Mouse (Mus musculus) liver, embryonic 15.5 days (tissue): ENCODE measurements around the gene Sct. TPM values are rescaled to one million over a fixed set of nuclear protein-coding genes. Genes with fewer than 3 reads are reported as not detected.
A peak's percentile ranks its signal among the peaks of the same experiment; 100 is the strongest.

Experiments
- ATAC-seq: fragments of 200-750 bp; cut with Nextera tagmentation; 2 replicates; pipeline ENCODE4 v1.8.0; 2017; ENCODE audit warnings: moderate number of reproducible peaks, mild to moderate bottlenecking, moderate library complexity; ENCODE audit not compliant: insufficient read depth
- H3K27ac ChIP-seq: fragments of 300-500 bp; sonication (generic); replicated peaks from 2 replicates; pipeline ENCODE4 v1.5.1; 2015; ENCODE audit warnings: mild to moderate bottlenecking, inconsistent platforms
- H3K27me3 ChIP-seq: fragments of 300-500 bp; sonication (generic); 2 replicates; pipeline ENCODE4 v1.6.1; 2015; ENCODE audit warnings: mild to moderate bottlenecking, inconsistent platforms
- H3K36me3 ChIP-seq: fragments of 300-500 bp; sonication (generic); replicated peaks from 2 replicates; pipeline ENCODE4 v1.6.1; 2015; ENCODE audit warnings: moderate library complexity, mild to moderate bottlenecking, inconsistent platforms
- H3K4me1 ChIP-seq: fragments of 300-500 bp; sonication (generic); replicated peaks from 2 replicates; pipeline ENCODE4 v1.6.1; 2015; ENCODE audit warnings: inconsistent platforms
- H3K4me2 ChIP-seq: fragments of 300-500 bp; sonication (generic); 2 replicates; pipeline ENCODE4 v1.6.1; 2015; ENCODE audit warnings: moderate library complexity, mild to moderate bottlenecking, inconsistent platforms
- H3K4me3 ChIP-seq: fragments of 300-500 bp; sonication (generic); replicated peaks from 2 replicates; pipeline ENCODE4 v1.5.1; 2015; ENCODE audit warnings: mild to moderate bottlenecking, inconsistent platforms
- H3K9ac ChIP-seq: fragments of 300-500 bp; sonication (generic); 2 replicates; pipeline ENCODE4 v1.6.1; 2015; ENCODE audit warnings: moderate library complexity, mild to moderate bottlenecking, inconsistent platforms
- H3K9me3 ChIP-seq: fragments of 300-500 bp; sonication (generic); replicated peaks from 2 replicates; pipeline ENCODE4 v1.6.1; 2016; ENCODE audit warnings: inconsistent platforms
- WGBS: fragments of 180-500 bp; shearing (Covaris S2); methylation state at CpG from one replicate; pipeline ENCODE4 v1.1.7; 2015; ENCODE audit warnings: mixed read lengths; ENCODE audit not compliant: insufficient replicate concordance; 5-methylcytosine and 5-hydroxymethylcytosine counted together
- polyA plus RNA-seq: library from polyadenylated mRNA; unstranded; fragments of >200 nt; fragmentation: Nextera tagmentation; extraction: Ambion mirVana; gene quantifications from 2 replicates; pipeline ENCODE4 v1.2.1, GENCODE M21; 2015

The Sct gene
- polyA plus RNA-seq, 1 experiment from 2014 or later, result 0.47 TPM

DNA sequence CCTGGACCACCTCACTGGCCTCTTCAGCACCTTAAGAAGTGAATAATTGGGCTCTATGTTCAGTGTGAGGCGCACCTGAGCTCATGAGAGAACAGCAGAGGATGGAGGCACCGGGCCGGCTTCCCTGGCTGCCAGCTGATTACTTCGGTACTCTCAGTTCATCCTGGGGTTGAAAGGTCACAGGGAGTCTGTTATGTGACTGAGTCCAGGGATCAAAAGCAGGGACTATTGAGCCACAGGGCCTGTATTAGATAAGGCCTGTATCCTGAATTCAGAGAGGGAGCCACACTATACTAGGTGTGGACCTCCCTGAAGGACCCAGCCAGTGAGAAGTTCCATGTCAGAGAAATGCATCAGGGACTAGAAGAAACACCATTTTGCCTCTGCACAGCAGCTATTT is 25.6 kb upstream of the Sct start:
- H3K4me3 ChIP-seq, result no peak overlapping the region
- WGBS, result 84% methylated on average over 4 of the region's 4 CpGs
- peaks cover 92% of the 10 kb centered on the region for H3K36me3 ChIP-seq
- no peak overlapping the region for H3K4me2 ChIP-seq
- H3K27me3 ChIP-seq, result no peaks in the 10 kb centered on the region
- H3K4me1 ChIP-seq, result peaks cover 4% of the 10 kb centered on the region
- no peak overlapping the region for H3K27ac ChIP-seq
- no peak for ATAC-seq
- no peaks in the 10 kb centered on the region for H3K9me3 ChIP-seq
- H3K9ac ChIP-seq, result no peak overlapping the region

DNA sequence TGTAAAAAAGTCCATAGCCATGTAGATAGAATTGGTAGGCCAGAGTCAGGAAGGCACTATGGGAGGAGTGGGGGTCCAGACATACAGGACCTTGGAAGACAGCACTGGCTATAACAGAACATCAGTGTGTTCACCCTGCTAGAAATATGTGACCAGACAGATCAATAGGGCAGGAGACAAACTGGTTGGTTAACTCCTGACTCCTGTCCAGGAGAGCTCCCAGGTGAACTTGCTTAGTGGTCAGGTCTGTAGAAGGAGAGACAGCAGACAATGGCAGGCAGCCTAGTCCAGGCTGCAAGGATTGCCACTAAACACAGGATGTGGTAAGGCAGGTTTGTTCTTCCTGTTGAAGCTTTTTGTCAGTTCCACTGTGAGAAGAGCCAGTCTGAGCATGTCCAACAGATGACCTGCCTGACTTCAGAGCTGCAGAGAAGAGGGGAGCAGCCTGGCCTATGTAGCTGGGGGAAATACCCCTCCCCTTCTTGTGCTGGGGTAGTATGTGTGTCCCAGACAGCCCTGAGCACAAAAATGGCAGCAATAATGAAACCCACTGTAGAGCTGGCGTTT is 23.9 kb upstream of the Sct start:
- H3K9me3 ChIP-seq, result no peaks in the 10 kb centered on the region
- ATAC-seq, result no peak
- no peak overlapping the region for H3K9ac ChIP-seq
- peaks cover 77% of the 10 kb centered on the region for H3K36me3 ChIP-seq
- no peaks in the 10 kb centered on the region for H3K27me3 ChIP-seq
- no peak overlapping the region for H3K27ac ChIP-seq
- 67% methylated on average over 1 of the region's 1 CpGs for WGBS
- H3K4me1 ChIP-seq, result peaks cover 10% of the 10 kb centered on the region
- H3K4me2 ChIP-seq, result no peak overlapping the region
- H3K4me3 ChIP-seq, result no peak overlapping the region

DNA sequence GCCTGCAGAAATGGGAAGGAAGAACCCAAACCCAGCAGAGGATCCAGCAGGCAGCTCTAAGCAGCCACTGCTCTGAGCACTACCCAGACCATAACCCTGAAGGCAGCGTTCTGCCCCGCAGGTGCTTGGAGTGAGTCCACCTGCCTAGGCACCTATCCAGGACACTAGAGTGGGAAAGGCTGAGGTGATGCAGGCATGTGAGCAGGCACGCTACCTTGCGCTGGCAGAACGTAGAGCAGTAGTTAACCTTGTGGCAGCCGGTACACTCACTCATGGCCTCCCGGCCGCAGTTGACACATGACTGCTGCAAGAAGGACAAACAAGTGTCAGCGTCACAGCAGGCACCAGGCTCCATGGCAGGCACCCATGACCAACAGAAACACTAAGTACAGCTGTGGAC is 22.5 kb upstream of the Sct start:
- H3K9me3 ChIP-seq, result no peaks in the 10 kb centered on the region

DNA sequence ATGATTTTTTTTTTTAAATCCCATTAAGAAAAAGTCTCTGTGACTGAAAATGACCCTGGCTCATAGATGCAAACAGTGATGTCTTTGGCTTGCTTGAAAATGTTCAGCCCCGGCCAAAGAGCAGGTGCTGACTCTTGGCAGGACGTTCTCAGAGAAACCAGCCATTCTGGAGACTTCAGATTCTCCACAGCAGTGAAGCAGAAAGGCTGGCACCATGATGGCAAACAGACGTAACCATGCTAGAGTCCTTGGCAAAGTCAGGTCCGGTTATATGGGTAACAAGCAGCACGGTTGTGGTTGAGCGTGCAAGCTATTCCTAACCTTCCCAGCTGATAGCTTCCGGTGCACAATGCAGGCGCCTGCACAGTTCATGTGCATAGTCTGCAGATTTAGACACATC is 20.2 kb upstream of the Sct start:
- Histone ChIP-seq H3K4me2 (no peak overlapping the region), H3K27ac (no peak overlapping the region), H3K4me3 (no peak overlapping the region), H3K9me3 (no peaks in the 10 kb centered on the region), H3K36me3 (peaks cover 49% of the 10 kb centered on the region), H3K9ac (no peak overlapping the region), H3K27me3 (peaks cover 24% of the 10 kb centered on the region), H3K4me1 (peaks cover 20% of the 10 kb centered on the region)
- no peak for ATAC-seq
- 80% methylated on average over 8 of the region's 8 CpGs for WGBS

More for the DNA sequence above, 22.5 kb upstream of the Sct start:
- H3K9ac ChIP-seq, result no peak overlapping the region
- H3K4me2 ChIP-seq, result no peak overlapping the region
- no peak for ATAC-seq
- H3K36me3 ChIP-seq, result peaks cover 69% of the 10 kb centered on the region
- H3K4me1 ChIP-seq, result peaks cover 16% of the 10 kb centered on the region
- H3K4me3 ChIP-seq, result no peak overlapping the region
- H3K27me3 ChIP-seq, result peaks cover 2% of the 10 kb centered on the region; the same call in 1 of the 2 replicates
- WGBS, result 88% methylated on average over 9 of the region's 9 CpGs
- no peak overlapping the region for H3K27ac ChIP-seq

DNA sequence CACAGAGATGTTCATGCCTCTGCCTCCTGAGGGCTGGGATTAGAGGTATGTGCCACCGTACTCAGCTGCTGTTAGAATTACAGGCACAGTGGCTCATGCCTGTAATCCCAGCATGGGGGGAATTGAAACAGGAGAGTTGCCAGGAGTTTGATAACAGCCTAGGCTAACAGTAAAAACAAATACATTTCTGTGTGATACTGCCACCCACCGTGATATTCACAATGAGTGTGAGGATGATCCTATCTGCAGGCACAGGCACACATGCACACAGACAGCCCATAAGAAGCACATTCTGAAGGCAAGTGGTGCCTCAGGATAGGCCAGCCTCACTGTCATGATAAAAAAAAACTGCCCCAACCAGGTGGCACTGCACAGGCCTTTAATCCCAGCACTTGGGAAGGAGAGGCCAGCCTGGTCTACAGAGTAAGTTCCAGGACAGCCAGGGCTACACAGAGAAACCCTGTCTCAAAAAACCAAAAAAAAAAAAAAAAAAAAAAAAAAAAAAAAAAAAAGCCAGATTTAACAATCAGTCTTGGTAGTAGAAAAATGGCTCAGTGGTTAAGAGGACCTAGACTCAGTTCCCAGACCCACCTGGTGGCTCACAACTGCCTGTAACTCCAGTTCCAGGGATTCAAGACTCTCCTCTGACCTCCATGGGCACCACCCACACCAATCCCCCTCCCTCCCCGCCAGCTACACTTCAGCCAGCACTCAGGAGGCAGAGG is 19.2 kb upstream of the Sct start:
- 47% methylated on average over 3 of the region's 3 CpGs for WGBS
- Histone ChIP-seq H3K4me2 (no peak overlapping the region), H3K36me3 (peaks cover 38% of the 10 kb centered on the region), H3K27me3 (peaks cover 35% of the 10 kb centered on the region), H3K9ac (no peak overlapping the region), H3K9me3 (no peaks in the 10 kb centered on the region), H3K27ac (no peak overlapping the region), H3K4me3 (no peak overlapping the region), H3K4me1 (peaks cover 28% of the 10 kb centered on the region)
- ATAC-seq, result peak; percentile 53

DNA sequence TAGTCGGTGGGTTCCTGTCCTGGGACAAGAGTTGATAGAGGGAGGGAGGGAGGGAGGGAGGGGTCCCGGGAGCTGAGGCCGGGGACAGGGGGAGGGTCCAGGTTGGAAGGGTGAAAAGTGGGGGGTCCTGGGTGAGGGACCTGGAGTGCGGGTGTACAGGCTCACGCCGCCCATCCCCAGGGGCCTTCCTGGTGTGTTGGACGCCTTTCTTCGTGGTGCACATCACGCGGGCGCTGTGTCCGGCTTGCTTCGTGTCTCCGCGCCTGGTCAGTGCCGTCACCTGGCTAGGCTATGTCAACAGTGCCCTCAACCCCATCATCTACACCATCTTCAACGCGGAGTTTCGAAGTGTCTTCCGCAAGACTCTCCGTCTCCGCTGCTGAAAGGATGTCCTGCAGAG is 15.5 kb upstream of the Sct start:
- peaks cover 71% of the 10 kb centered on the region for H3K27me3 ChIP-seq
- no peaks in the 10 kb centered on the region for H3K9me3 ChIP-seq
- H3K4me2 ChIP-seq, result peak overlapping the region; percentile 50
- H3K36me3 ChIP-seq, result peaks cover 5% of the 10 kb centered on the region; the same call in 1 of the 2 replicates
- no peak overlapping the region for H3K4me3 ChIP-seq
- 7% methylated on average over 22 of the region's 22 CpGs for WGBS
- ATAC-seq, result no peak
- no peak overlapping the region for H3K27ac ChIP-seq
- H3K9ac ChIP-seq, result no peak overlapping the region
- peaks cover 29% of the 10 kb centered on the region for H3K4me1 ChIP-seq

DNA sequence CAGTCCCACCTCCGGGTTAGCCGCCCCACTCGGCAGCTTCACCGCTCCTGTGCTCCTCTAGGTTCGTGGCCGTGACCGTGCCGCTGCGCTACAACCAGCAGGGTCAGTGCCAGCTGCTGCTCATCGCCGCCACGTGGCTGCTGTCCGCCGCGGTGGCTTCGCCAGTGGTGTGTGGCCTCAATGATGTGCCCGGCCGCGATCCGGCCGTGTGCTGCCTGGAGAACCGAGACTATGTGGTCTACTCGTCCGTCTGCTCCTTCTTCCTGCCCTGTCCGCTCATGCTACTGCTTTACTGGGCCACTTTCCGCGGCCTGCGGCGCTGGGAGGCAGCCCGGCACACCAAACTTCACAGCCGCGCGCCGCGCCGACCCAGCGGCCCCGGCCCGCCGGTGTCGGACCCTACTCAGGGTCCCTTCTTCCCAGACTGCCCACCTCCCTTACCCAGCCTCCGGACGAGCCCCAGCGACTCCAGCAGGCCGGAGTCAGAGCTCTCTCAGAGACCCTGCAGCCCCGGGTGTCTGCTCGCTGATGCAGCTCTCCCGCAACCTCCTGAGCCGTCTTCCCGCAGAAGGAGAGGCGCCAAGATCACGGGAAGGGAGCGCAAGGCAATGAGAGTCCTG is 15.0 kb upstream of the Sct start:
- H3K27ac ChIP-seq, result no peak overlapping the region
- H3K36me3 ChIP-seq, result peaks cover 3% of the 10 kb centered on the region; the same call in 1 of the 2 replicates
- H3K27me3 ChIP-seq, result peaks cover 74% of the 10 kb centered on the region
- under 1% methylated on average over 53 of the region's 53 CpGs for WGBS
- no peaks in the 10 kb centered on the region for H3K9me3 ChIP-seq
- H3K9ac ChIP-seq, result no peak overlapping the region
- ATAC-seq, result no peak
- peak overlapping the region; percentile 29 for H3K4me3 ChIP-seq
- peak overlapping the region; percentile 50 for H3K4me2 ChIP-seq
- H3K4me1 ChIP-seq, result peaks cover 29% of the 10 kb centered on the region

DNA sequence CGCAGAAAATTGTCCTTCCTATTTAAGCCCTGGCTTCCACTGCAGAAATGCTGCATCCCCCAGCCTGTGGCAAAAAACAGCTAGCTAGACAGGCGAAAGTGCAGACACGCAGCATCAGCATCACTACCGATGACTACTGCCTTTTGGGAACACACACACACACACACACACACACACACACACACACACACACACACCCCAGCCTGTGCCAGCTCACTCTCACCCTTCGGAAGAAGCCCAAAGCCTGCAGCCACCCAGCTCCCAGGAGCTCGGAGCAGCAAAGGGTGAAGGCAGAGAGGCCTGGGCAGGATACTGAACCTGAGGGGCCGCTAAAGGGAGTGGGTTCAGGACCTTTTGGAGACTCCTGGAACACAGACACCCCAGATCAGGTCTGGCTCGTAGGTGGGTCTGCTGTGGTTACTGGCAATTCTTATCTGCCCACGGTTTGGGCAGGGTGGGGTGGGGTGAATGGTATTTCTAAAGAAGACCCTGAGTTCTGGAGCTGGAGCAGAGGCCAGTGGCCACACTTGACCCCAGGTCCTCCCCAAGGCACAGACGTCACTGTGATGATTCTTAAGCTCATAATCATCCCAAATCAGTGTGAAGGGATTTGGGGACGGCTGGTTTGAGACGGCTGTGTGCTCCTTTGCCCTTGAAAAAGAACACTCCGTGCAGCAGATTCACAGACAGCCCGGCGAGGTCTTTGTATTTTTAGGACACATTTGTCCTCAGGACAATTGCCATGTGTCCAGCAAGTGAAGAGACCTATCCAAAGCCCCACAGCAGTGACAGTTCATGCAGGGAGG is 13.9 kb upstream of the Sct start:
- WGBS, result 29% methylated on average over 15 of the region's 15 CpGs
- no peak overlapping the region for H3K9ac ChIP-seq
- no peak for ATAC-seq
- H3K4me2 ChIP-seq, result no peak overlapping the region
- peaks cover 86% of the 10 kb centered on the region for H3K27me3 ChIP-seq
- H3K36me3 ChIP-seq, result 0 out of 2 replicates have a peak, but pooled peaks cover 3% of the 10 kb centered on the region
- peaks cover 22% of the 10 kb centered on the region for H3K4me1 ChIP-seq
- H3K27ac ChIP-seq, result no peak overlapping the region
- H3K4me3 ChIP-seq, result no peak overlapping the region
- H3K9me3 ChIP-seq, result no peaks in the 10 kb centered on the region

DNA sequence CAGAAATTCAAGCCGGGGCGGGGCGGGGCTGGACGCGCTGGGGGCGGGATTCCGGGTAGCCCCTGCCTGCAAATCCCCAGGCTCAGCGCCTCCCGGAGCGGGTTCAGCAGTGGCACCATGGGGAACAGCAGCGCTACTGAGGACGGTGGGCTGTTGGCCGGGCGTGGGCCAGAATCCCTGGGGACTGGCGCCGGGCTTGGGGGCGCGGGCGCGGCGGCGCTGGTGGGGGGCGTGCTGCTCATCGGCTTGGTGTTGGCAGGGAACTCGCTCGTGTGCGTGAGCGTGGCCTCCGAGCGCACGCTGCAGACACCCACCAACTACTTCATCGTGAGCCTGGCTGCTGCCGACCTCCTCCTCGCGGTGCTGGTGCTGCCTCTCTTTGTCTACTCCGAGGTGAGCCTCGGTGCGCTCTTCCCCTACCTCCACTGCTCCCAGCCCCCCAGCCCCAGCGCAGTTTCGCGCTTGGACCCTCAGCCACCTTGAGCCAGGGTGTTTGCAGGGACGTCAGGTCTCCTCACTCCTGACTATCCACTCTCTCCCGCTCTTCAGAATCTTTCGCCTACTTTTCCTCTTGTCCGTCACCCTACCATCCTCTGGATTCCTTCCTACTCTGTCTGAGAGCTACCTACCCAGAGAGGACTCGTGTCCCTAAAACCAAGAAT is 13.1 kb upstream of the Sct start, which contains the start of gene Drd4:
TSS of gene Drd4 (plus strand) at position 86 of the 662 bp plus-strand sequence.
- Histone ChIP-seq H3K9ac (no peak within 1 kb of the TSS), H3K4me2 (peak within 1 kb of the TSS; percentile 55), H3K27me3 (peaks cover 89% of the 10 kb centered on the region), H3K4me1 (peaks cover 16% of the 10 kb centered on the region), H3K27ac (no peak within 1 kb of the TSS), H3K36me3 (0 out of 2 replicates have a peak, but pooled peaks cover under 1% of the 10 kb centered on the region), H3K9me3 (no peaks in the 10 kb centered on the region), H3K4me3 (peak within 1 kb of the TSS; percentile 32)
- 3% methylated on average over 46 of the region's 46 CpGs for WGBS
- ATAC-seq, result no peak

DNA sequence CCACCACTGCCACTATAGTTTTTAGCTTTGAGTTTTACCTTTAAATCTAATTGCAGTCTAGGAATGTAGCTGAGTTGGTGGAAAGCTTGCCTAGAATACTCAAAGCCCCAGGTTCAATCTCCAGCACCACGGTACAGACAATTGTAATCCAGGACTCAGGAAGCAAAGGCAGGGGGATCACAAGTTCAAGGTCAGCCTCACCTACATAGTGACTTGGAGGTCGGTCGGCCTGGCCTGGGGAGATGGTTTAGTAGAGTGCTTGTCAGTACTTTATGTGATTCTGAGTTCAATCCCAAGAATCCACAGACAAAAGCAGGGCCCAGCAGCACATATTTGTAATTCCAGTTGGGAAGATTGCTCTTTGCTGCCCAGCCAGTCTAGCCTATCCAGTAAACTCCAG is 9.1 kb upstream of the Sct start:
- Histone ChIP-seq H3K27me3 (peaks cover 69% of the 10 kb centered on the region), H3K4me1 (peaks cover 5% of the 10 kb centered on the region), H3K9ac (no peak overlapping the region), H3K4me3 (no peak overlapping the region), H3K9me3 (no peaks in the 10 kb centered on the region), H3K27ac (no peak overlapping the region), H3K36me3 (no peaks in the 10 kb centered on the region), H3K4me2 (no peak overlapping the region)
- ATAC-seq, result no peak
- 56% methylated on average over 3 of the region's 3 CpGs for WGBS
